Mouse (Mus musculus) spleen, adult 2 months (tissue): Measurements from ENCODE around the gene Gpr162.

Source experiments
- CTCF ChIP-seq: fragments of 200-500 bp; IDR thresholded peaks from 2 replicates; pipeline ENCODE4 v1.5.1; 2011; ENCODE audit warnings: mild to moderate bottlenecking, inconsistent platforms; ENCODE audit not compliant: insufficient read depth, insufficient read length, insufficient replicate concordance; ENCODE audit errors: extremely low read depth
- POLR2A ChIP-seq: fragments of 200-500 bp; IDR thresholded peaks from 2 replicates; pipeline ENCODE4 v1.6.1; 2011; ENCODE audit warnings: low read depth, low read length, inconsistent platforms

- peak; percentile 42; the same call in 1 of the 2 replicates for TF ChIP-seq CTCF
- no peak for TF ChIP-seq POLR2A
Measured at GRCm38 (mm10) chr6:124904161-124904981, 40.6 kb upstream of the Gpr162 start.
